Mouse (Mus musculus): ENCODE data around the gene Gm7173.
A peak's percentile ranks its signal among the peaks of the same experiment; 100 is the strongest.

Gene Gm7173

GRCm38 (mm10) chrX:79516977-79517645 is at the start of gene Gm7173:
Gene Gm7173 (minus strand): TSS chrX:79517285.
- ATAC-seq (ENCODE audit: low TSS enrichment): peak; percentile 72

DNA sequence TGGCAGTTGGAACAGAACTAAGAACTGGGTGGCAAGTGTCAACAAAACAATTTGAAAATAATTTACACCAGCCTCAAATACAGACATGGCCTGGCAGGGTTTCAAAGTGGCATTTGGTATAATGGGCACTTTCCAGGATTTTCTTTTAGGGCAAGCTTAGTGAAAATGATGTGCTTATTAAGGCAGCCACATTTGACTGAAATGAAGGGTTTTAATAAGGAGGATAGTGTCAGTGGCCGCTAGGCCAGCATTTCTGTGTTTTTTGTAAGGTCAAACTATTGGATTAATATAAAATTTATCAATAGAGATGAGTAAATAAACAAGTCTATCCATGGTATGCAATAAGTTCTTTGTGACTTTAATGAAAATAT is 546 bp upstream of the Gm7173 start:
- no peak for ATAC-seq (ENCODE audit: low TSS enrichment)

GRCm38 (mm10) chrX:79316790-79317189 is 200.3 kb downstream of the Gm7173 start:
- no peak for ATAC-seq (ENCODE audit: low TSS enrichment)

Data from frontal cortex, adult (tissue).